Mouse (Mus musculus): ENCODE results near the gene Anxa9.

The Anxa9 gene

GRCm38 (mm10) chr3:95284062-95284461 is 22.9 kb downstream of the Anxa9 start:
- no peak for DNase-seq (ENCODE audit: low read depth, low spot score)

DNA sequence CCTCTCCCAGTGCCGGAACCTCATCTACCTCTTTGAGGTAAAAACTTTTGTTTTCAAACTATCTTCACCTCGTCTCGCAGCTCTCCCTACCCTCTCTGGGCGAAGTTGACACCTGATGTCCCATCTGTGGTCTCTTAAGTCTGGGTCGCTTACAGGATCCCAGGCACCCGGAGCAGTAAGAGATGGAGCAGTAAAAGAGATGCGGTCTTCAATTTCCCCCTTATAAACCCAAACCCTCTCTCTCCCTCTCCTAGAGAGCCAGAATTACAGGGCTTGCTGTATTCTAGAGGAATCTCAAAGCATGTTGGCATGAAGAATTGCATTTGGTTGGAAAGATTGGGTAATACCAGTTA is 23.4 kb downstream of the Anxa9 start:
- no peak for DNase-seq (ENCODE audit: low read depth, low spot score)

DNA sequence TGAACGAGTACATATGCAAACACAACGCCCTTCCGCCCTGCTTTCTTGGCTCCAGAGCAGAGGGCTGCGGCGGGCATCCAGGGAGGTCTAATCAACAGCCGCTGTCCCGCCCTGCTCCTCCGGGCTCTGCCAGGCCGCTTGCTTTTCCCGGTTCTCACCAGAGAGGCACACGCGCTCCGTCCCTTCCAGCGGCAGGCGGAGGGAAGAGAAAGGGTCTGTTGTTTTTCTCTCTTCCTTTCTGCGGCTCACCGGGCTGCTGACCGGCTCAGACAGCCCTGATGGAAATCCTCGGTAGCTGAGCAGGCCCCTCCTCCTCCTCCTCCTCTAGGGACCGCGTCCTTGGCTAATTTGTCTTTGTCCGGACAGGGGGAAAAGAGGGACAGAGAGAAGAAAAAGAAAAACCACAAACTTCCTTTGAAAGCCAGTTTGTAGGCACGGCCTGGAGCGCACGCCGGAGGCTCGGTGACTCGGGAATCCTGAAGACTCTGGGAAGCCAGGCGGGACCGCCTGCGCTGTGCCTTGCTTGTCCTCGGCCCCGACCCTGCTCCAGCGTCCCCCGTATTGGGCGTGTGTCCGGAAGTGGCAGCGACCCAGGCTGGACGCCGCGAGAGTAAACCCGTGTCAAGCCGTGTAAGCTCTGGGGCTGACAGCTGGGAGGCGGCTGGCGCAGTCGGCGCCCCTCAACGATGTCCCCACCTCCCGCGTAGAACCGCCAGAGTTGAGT is 23.9 kb downstream of the Anxa9 start:
- DNase-seq (ENCODE audit: low read depth, low spot score) = peak; percentile 89

DNA sequence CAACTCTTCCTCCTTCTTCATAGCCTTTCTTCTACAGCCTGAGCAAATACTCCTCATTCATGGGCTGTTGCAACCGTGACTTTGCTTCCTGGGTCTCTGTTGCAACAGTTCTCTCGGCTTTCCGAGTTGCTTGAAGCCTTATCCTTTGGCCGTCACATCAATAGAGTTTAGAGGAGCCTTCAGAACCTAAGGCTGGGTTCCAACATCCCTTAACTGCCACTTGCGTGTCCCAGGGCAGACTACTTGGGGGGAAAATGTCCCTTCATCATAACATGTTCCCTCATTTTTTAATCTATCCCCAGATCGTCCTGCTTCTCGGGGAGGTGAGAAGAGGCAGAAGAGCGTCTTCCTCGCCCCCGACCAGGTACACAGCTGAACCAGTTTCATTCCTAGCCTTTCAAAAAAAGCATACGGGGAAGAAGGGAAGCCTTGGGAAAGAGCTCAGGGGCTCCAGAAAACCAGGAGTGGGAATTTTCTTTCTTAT is 24.6 kb downstream of the Anxa9 start:
- no peak for DNase-seq (ENCODE audit: low read depth, low spot score)

DNA sequence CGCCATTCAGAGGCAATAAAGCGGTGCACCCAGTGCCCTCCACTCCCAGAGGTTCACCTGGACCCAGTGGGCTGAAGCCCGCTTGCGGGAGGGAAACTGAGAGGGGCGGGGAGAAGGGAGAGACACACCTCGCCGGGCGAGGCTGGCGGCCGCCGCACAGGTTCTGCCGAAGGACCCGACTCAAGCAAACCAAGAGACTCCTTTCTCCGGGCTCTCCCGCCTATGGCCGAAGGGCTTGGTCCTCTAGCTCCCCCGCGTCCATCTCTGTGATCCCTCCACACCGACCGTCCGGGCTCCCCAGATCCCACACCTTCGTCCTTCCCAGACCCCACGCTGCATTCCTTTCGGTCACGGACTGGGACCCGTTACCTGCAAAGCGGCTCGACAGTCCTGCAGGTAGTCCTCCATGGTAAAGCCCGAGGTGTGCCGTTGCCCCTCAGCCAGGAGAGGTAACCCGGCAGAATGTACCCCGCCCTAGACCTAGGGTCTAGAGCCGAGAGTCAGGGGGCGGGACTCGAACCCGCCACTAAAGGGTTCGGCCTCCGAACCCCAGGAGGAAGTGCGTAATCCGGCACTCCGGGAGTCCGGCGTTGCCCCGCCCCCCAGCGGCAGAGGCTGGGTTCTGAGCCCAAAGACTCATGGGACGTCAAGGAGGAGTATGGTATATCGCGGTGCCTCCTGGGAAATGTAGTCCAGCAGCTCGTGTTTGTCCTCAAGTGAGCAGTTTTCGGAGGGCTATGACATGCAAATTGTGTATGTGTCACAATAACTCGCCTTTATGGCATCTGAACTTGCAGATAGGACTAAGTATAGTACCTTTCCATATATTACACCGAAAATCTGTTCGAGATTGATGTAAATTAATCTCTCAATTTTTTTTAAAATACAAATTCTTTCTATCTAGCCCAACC is 25.5 kb downstream of the Anxa9 start, which contains the start of the genes Mindy1 and Prune1:
Mindy1 (plus strand) TSS at position 130 of the 911 bp plus-strand sequence.
Prune1 (minus strand) TSS at position 861 of the 911 bp plus-strand sequence.
- peak; percentile 98 for DNase-seq (ENCODE audit: low read depth, low spot score)

DNA sequence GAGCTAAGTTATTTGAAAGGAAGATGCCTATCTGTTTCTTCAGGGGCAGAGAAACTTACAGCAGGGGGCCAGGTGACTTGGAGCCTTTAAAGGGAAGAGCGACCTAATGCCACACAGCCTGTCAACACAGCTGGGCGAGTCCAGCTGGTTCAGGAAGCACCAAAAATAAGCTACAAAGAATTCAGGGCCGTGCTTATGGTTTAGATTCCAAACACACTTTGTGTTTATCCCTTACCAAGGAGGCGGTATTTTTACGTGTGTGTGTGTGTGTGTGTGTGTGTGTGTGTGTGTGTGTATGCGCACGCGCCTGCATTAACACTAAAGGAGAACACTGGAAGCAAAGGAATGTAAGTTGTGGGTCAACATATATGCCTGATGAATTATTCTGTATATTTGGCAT is 26.2 kb downstream of the Anxa9 start:
- no peak for DNase-seq (ENCODE audit: low read depth, low spot score)

DNA sequence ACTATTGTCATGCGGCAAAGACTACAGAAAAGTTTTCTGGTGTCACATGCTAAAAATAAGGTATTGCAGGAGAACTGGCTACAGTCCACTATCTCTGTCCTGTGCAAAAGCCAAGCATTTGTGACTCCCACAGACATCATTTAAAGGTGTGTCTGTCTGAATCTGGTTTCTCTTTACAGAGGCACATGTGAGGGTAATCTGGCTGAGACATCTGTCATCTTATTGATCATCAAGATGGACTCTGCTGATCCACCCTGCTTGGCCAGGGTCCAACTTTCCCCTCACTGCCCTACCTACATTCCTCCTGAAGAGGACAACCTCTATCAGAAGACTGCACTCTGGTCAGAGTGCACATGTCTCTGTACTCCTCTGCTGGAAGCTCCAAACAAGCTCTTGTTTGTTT is 29.8 kb downstream of the Anxa9 start:
- peak; percentile 72 for DNase-seq (ENCODE audit: low read depth, low spot score)

DNA sequence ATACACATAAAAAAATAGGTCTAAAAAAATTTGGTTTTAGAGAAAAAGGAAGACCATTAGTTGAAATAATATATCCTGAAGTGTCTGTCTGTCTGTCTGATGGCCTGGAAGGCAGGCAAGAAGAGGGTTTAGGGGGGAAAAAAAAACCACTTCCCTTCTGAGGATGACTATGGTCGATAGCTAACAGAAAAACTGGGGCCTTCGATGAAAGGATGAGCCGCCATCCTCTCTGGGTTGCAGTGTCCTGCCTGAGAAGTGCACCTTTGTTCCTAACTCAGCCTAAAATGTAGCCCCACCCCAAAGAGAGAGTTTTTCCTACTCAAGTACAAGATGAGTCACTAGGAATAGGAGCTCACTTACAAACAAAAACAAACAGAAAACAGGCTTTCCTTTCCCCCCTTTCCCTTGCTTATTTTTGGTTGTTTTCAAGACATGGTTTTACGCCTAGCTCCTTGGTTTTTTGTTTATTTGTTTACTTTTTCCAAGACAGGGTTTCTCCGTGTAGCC is 30.5 kb downstream of the Anxa9 start:
- peak; percentile 50 for DNase-seq (ENCODE audit: low read depth, low spot score)

DNA sequence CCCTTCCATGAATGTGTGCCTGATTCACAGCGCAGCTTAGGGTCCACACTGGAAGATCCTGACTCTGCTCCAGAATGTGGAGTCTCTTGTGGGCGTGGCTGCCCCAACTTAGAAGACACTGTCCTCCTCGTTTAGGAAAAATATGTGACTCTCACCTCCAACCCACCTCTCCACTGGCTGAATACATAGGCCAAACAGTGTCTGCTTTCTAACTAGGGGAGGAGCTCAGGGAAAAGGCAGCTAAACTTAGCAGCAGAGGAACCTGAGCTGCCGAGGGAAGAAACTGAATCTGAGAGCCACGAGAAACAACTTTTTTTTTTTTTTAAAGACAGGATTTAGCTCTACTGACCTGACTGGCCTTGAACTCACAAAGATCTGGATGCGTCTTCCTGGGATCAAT is 31.8 kb downstream of the Anxa9 start:
- peak; percentile 32 for DNase-seq (ENCODE audit: low read depth, low spot score)

GRCm38 (mm10) chr3:95274453-95274852 is 32.5 kb downstream of the Anxa9 start:
- peak; percentile 34 for DNase-seq (ENCODE audit: low read depth, low spot score)

DNA sequence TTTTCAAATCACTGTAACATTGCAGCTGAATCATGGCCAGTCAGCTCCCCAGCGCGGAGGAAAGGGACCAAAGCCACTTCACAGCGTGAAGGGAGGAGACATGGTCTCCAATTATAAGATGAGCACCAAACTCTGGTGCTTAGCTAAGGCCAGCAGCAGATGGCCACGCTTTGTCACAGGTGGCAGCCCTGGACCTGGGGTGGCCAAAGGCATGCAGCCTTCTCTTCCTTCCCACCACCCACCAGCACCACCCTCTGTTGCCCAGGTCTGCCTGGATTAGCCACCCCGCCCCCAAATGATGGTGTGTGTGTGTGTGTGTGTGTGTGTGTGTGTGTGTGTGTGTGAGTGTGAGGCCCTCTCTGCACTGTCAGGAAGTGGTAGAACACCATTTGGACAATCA is 33.5 kb downstream of the Anxa9 start:
- no peak for DNase-seq (ENCODE audit: low read depth, low spot score)

DNA sequence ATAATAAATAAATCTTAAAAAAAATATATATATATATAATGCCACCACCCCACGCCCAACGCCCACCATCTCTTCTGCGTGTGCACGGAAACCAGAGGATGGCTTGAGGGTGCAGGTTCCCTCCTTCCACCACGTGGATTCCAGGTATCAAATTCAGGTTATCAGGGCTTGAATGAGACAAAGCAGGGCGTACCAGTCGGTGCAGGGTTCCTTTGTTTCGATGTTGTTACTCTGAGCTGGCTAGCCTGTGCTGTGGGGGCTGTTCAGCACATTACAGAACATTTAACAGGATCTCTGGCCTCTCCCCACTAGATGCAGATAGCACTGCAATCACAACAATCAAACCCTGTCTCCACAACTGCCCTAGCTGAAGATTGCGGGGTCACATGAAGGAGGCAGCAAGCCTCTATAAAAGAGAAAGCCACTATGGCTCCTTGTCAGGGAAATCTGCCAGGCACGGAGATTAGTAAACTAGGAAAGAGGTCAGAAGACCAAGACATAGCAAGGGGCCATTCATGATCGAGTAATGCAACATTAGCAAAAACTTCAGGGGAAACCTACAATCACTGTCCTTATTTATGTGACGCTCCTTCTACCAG is 36.1 kb downstream of the Anxa9 start:
- DNase-seq (ENCODE audit: low read depth, low spot score) = peak; percentile 97

DNA sequence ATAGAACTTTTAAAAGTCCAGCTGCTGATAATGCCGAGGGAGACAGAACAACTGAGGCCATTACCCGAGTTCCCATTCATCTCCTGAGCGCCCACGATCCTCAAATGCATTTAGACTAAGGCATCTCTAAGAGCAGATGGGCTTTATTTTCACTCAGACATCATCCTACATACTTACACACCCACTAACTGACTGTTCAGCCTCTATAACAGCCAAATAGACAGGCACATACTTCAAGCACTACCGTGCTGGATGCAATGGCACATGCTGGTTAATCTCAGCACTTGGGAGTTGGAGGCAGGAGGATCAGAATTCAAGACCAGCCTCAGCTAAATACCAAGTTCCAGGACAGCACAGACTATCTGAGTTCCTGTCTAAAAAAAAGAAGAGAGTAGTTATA is 37.2 kb downstream of the Anxa9 start:
- DNase-seq (ENCODE audit: low read depth, low spot score) = no peak

DNA sequence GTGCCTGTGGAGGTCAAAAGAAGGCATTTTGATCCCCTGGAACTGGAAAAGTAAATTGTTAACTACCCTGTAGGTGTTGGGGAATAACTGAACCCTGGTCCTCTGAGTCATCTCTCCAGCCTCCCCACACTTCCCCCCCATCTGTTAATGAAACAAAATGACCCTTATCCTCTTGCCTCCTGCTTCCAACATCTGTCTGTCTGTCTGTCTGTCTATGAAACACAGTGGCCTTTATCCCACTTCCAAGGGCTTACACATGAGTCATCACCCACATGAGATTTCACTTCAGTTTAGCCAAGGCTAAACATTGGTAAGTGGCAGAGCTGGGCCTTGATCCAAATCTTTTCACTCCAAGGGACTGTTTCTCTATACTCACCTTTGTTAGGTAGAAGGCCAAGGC is 39.1 kb downstream of the Anxa9 start:
- no peak for DNase-seq (ENCODE audit: low read depth, low spot score)

DNA sequence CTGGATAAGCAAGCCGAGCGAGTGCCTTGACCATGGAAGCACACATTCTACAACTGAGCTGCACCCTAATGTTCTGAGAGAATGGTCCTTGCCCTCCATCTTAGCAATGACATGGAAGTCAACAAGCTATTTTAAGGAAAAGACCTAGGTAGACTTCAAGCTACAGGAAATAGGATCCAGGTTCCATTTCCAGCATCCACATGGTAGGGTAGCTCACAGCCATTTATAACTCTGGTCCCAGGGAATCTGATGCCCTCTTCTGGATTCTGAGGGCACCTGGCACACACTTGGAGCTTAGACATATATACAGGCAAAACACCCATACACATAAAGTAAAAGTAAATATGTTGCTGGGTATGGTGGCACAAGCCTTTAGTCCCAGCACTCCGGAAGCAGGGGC is 40.9 kb downstream of the Anxa9 start:
- no peak for DNase-seq (ENCODE audit: low read depth, low spot score)

- no peak for DNase-seq (ENCODE audit: low read depth, low spot score)
Measured at GRCm38 (mm10) chr3:95264724-95265123, 42.3 kb downstream of the Anxa9 start.

- DNase-seq (ENCODE audit: low read depth, low spot score) = peak; percentile 89
Measured at GRCm38 (mm10) chr3:95263089-95263739, 43.8 kb downstream of the Anxa9 start.

DNA sequence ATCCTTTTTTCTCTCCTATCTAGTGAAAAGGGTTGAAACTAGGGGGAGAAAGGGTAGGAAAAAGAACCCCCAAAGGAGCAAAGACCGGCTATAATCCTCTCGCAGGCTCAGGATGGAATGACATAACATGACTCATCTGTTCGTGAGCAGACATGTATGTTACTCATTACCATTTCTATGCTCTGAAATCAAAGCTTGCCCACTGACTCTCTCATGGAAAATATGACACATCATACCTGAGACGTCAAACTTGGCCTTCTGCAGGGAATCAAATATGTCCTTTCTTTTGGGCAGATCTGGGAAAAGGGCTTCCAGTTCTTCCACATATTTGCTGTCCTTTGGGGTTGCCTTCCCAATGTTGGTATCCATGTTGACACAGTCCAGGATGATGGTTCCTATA is 45.0 kb downstream of the Anxa9 start:
- no peak for DNase-seq (ENCODE audit: low read depth, low spot score)

- DNase-seq (ENCODE audit: low read depth, low spot score) = no peak
Measured at GRCm38 (mm10) chr3:95256931-95257330, 50.0 kb downstream of the Anxa9 start.

DNA sequence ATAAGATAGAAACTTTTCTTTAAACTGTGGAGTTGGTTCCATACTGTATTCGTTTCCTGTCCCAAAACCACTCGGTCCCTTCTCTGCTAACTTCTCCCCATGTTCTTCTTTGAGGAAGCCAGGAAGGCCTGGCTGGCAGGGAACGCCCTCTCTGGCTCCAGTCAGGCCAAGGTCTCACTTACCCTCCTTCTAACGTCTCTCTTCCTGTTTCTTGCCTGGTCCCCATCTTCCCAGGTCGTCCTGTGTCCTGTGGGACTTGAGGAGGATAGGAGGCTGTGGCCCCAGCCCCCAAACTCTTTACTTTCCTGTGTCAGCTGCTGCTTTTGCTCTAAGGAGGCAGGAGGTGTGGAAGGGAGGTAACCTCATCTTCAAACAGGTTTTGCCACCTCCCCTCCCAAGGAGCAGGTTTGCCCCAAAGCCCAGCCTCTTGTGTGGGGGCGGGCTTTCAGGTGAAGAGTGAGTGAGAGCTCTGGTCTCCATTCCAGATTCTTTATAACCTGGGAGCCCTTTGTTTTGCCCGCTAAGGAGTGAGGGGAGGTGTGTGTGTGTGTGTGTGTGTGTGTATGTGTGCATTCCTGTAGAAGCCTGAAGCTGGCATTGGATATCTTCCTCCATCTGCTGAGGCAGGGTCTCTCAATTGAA is 56.1 kb downstream of the Anxa9 start, which contains the start of gene Bnipl:
Bnipl (minus strand) TSS at position 411 of the 642 bp plus-strand sequence.
- DNase-seq (ENCODE audit: low read depth, low spot score) = peak; percentile 35

GRCm38 (mm10) chr3:95250361-95250760 is 56.6 kb downstream of the Anxa9 start:
- DNase-seq (ENCODE audit: low read depth, low spot score) = no peak
